Mouse (Mus musculus) cortical plate, adult 2 months (tissue): ENCODE measurements around the gene Slc8b1.

Experiments used
- CTCF ChIP-seq: fragments of 200-500 bp; IDR thresholded peaks from 2 replicates; pipeline ENCODE4 v1.5.1; 2011; ENCODE audit warnings: mild to moderate bottlenecking, control low read depth, low read length; ENCODE audit not compliant: insufficient read depth; ENCODE audit errors: extremely low read depth
- POLR2A ChIP-seq: fragments of 200-500 bp; IDR thresholded peaks from 2 replicates; pipeline ENCODE4 v1.6.1; 2011; ENCODE audit warnings: mild to moderate bottlenecking, low read length, control low read depth; ENCODE audit not compliant: insufficient read depth; ENCODE audit errors: extremely low read depth

DNA sequence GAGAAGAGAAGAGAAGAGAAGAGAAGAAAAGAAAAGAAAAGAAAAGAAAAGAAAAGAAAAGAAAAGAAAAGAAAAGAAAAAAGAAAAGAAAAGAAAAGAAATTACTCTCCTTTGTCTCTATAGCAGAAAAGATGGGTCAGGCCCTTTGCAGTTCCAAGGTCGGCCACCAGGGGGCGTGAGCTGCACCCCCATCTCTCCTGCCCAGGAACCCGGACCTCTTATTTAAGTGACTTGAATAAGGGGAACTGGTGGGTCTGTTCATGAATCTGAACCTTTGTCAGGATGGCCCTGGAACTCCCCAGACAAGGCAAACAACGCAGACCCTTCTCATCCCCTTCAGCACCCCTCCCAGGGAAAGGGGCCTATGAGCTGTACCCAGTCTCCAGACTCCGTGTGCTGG lies 45.9 kb upstream of the Slc8b1 start:
- TF ChIP-seq POLR2A (no peak), CTCF (peak; percentile 20; the same call in 1 of the 2 replicates)
